Mouse (Mus musculus) left cerebral cortex, postnatal 10 days (tissue): ENCODE measurements around the gene Laptm4a. TPM values are rescaled to one million over a fixed set of nuclear protein-coding genes. Genes with fewer than 3 reads are reported as not detected.

Source experiments
- DNase-seq, 2 experiments: peaks; one replicate each; pipeline ENCODE4 v3.0.0; 2021 to 2022; ENCODE audit warnings: low spot score in 2 of 2, mixed read lengths in 1 of 2; ENCODE audit errors: extremely low spot score in 1 of 2
- intact Hi-C: fragments of 180-260 bp; cut with DNase I; formaldehyde crosslinking; loops from one replicate; pipeline ENCODE4 v1.15.1; 2025
- total RNA-seq, 2 experiments: library from RNA; stranded (reverse); gene quantifications; 2 replicates each; pipeline ENCODE4 v1.2.3; 2021

The Laptm4a gene
- total RNA-seq, 2 experiments from 2014 or later, result 175 to 177 TPM

GRCm38 (mm10) chr12:8941131-8941615 lies 19.7 kb downstream of the Laptm4a start:
- intact Hi-C loops, result no loop called here
- no peak for DNase-seq

GRCm38 (mm10) chr12:8941699-8942392 lies 20.4 kb downstream of the Laptm4a start:
- intact Hi-C loops, result no loop called here
- DNase-seq, result no peak

DNA sequence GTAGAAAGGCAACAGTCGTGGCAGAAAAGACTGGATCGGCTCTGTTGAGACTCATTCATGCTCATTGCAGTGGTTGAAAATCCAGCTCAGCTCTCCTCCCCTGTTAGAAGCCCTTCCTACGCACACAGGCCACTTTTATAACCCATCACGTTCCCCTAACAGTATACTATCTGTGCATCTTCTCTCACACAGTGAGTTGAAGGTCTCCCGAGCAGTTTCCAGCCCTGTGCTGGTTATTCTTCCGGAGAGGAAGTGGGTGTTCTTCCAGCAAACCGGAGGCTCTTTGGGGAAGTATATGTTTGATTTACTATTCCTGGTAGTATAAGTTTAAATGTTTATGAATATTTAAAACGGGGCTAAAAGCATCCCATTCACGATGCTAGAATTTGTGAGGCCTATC lies 25.7 kb downstream of the Laptm4a start:
- intact Hi-C loops, result no loop called here
- no peak for DNase-seq

DNA sequence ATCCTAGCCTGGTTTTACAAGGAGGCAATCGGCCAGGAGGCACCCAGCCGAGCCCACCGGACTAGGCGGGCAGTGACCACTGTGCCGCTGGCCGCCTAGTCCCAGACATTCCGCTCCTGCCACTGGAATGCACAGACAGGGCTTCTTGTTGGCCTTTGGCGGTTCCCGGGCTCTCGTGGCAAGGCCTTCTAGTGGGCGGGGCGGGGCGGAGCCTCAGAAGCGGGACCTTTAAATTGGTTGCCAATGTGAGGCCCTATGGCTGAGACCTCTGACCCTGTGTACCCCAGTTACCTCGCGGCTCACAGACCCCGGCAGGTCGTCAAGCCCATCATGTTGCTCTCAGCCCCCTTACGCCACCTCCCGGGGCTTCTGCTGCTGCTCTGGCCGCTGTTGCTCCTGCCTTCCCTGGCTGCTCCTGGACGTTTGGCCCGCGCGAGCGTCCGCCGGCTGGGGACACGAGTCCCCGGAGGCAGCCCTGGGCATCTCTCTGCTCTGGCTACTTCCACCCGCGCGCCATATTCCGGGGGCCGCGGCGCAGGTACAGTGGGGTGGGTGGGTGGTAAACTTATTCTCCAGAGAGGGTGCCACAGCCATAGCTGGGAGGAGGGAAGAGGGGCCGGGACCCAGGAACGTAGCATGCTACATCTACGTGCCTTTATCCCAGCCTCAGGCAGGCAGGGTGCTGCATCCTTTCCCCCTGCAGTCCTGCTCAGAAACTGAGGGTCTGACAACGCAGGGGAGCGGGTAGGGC lies 26.4 kb downstream of the Laptm4a start, which contains the start of gene Matn3:
TSS of gene Matn3 (plus strand) at position 216 of the 751 bp plus-strand sequence.
- peak in 1 of 2 experiments; percentile 75 for DNase-seq
- intact Hi-C loops, result no loop called here

GRCm38 (mm10) chr12:8953136-8953535 lies 31.7 kb downstream of the Laptm4a start:
- intact Hi-C loops, result no loop called here
- DNase-seq, result no peak

GRCm38 (mm10) chr12:8954161-8954561 lies 32.7 kb downstream of the Laptm4a start:
- intact Hi-C loops, result no loop called here
- no peak for DNase-seq

DNA sequence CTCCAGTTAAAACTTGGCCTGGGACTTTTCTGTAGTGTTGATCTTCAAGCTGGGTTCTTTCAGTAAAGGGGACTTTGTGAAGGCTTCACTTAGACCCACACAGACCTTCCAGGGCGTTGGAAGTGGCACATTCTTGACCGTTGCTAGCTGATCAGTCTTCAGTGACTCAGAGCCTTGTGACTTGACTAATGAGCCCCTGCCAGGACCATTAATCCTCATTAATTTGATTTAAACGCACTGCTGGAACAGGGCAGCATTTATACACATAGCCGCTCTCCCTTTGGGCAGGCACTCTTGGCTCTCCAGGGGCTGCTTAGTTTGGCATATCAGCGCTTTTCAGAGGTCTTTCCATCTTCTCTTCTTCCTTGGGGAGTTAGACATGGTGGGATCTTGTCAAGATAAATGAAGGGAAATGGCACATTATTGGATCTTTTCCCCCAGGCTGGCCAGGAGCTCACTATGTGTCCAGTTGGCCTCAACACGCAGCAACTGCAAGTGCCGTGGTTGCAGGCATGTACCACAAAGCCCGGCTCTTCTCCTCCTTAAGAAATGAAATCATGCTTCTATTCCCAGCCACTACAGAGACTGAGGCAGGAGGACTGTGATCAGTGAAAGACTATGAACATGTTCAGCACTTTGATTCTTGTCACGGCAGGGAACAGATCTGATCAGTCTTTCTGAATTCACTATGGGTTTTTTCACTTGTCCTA lies 40.3 kb downstream of the Laptm4a start:
- no peak for DNase-seq
- intact Hi-C loops, result no loop called here

GRCm38 (mm10) chr12:8969828-8970227 lies 48.4 kb downstream of the Laptm4a start:
- intact Hi-C loops, result no loop called here

DNA sequence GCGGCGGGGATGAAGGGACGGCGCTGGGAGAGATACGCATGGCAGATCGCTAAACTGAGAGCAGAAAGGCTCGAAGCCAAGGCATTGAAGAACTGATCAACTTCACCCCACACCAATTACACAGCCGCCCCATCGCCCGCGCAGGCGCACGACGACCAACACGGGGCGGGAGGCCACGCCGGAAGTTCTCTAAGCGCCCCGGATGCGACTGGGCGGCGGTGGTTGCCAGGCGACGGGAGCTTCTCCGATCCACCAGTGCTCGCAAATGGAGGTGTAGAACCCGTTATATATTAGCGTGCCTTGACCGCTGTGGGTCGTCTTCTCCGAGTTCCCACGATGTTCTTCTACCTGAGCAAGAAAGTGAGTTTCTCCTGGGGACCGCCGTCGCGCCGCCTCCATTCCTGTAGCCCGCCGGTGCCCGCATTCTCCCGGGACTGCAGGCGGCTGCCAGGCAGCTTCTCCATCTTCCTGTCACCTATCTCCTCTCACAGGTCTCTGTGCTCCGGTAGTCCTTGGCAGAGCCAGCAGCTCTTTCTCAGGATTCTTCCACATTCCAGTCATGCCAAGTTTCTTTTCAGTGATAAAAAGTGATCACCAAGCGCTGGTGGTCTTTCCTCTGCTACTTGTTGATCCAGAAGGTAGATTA lies 52.5 kb downstream of the Laptm4a start, which contains the start of gene Wdr35:
TSS of gene Wdr35 (plus strand) at position 73 of the 646 bp plus-strand sequence.
- intact Hi-C loops, result no loop called here
- DNase-seq, result peak; percentile 90 to 95

More at GRCm38 (mm10) chr12:8969828-8970227, 48.4 kb downstream of the Laptm4a start:
- DNase-seq, result peak in 1 of 2 experiments; percentile 43

GRCm38 (mm10) chr12:8975076-8975475 lies 53.6 kb downstream of the Laptm4a start:
- no peak for DNase-seq
- intact Hi-C loops, result no loop called here

Other genes starting within 250 kb of the Laptm4a start
- 100 to 1,000 TPM; 149 to 193 TPM for gene Pum2, start 247.5 kb upstream of the Laptm4a start, total RNA-seq
- 1 to 10 TPM; 3.1 to 4.1 TPM for gene Sdc1, start 150.3 kb upstream of the Laptm4a start, total RNA-seq
- under 1 TPM; 0.17 to 0.18 TPM for gene Matn3, start 26.3 kb downstream of the Laptm4a start, total RNA-seq
- gene Wdr35, start 52.2 kb downstream of the Laptm4a start, total RNA-seq, result 10 to 100 TPM; 44.1 to 49.7 TPM
- 1 to 10 TPM; 2.7 to 3.2 TPM for gene Ttc32, start 108.3 kb downstream of the Laptm4a start, total RNA-seq